Mouse (Mus musculus) gastrocnemius, postnatal 4 days (tissue): ENCODE results near the gene Gm11541. TPM values are rescaled to one million over a fixed set of nuclear protein-coding genes. Genes with fewer than 3 reads are reported as not detected.

Source experiments
- total RNA-seq, 2 experiments: library from RNA; stranded (reverse); gene quantifications; 2 replicates each; pipeline ENCODE4 v1.2.3; 2021

Gene Gm11541
- total RNA-seq, 2 experiments from 2014 or later, result not detected

Other genes starting within 250 kb of the Gm11541 start
- 10 to 100 TPM; 18.7 to 22.7 TPM for gene Cacna1g, start 230.3 kb downstream of the Gm11541 start, total RNA-seq
- under 1 TPM in 1 of 2 experiments, not detected in 1; 0.29 TPM for gene Spata20, start 218.3 kb downstream of the Gm11541 start, total RNA-seq
- under 1 TPM; 0.47 to 0.49 TPM for gene Epn3, start 204.5 kb downstream of the Gm11541 start, total RNA-seq
- under 1 TPM; 0.26 to 0.59 TPM for gene Mycbpap, start 182.8 kb downstream of the Gm11541 start, total RNA-seq
- gene Rsad1, start 155.2 kb downstream of the Gm11541 start, total RNA-seq, result 1 to 10 TPM; 4.7 to 6.0 TPM
- gene Chad, start 139.5 kb downstream of the Gm11541 start, total RNA-seq, result 1 to 10 TPM; 1.5 to 2.8 TPM
- gene Acsf2, start 102.6 kb downstream of the Gm11541 start, total RNA-seq, result 10 to 100 TPM; 10.5 to 11.6 TPM
- gene Lrrc59, start 74.7 kb downstream of the Gm11541 start, total RNA-seq, result 10 to 100 TPM; 68.8 to 72.2 TPM
- gene Mrpl27, start 50.7 kb downstream of the Gm11541 start, total RNA-seq, result 10 to 100 TPM; 55.3 to 60.3 TPM
- 1 to 10 TPM; 4.3 to 4.5 TPM for gene Eme1, start 50.5 kb downstream of the Gm11541 start, total RNA-seq
- 10 to 100 TPM; 17.4 to 18.6 TPM for gene Xylt2, start 27.0 kb downstream of the Gm11541 start, total RNA-seq
- gene Cdc34b, start 37.3 kb upstream of the Gm11541 start, total RNA-seq, result 1 to 10 TPM in 1 of 2 experiments, under 1 TPM in 1; 0.98 to 1.3 TPM
- gene Tmem92, start 78.2 kb upstream of the Gm11541 start, total RNA-seq, result not detected
- gene Col1a1, start 231.7 kb upstream of the Gm11541 start, total RNA-seq, result 1,000 to 10,000 TPM; 5,652 to 6,690 TPM